Mouse (Mus musculus) CH12.LX (cell line): ENCODE data around the gene Exph5. TPM values are rescaled to one million over a fixed set of nuclear protein-coding genes. Genes with fewer than 3 reads are reported as not detected.
A peak's percentile ranks its signal among the peaks of the same experiment; 100 is the strongest.

Experiments
- DNase-seq: peaks from one replicate; pipeline ENCODE4 v3.0.0-alpha.2; 2013; ENCODE audit errors: extremely low read depth
- H3K27ac ChIP-seq: 2 replicates; pipeline ENCODE4 v1.5.1; 2012; ENCODE audit warnings: low read depth, mild to moderate bottlenecking, control low read depth, moderate library complexity; ENCODE audit not compliant: insufficient read depth
- H3K27me3 ChIP-seq: replicated peaks from 2 replicates; pipeline ENCODE3; 2012; ENCODE audit warnings: inconsistent platforms
- H3K36me3 ChIP-seq, 2 experiments: replicated peaks in 1 of 2; 2 replicates each; pipeline versions ENCODE3 to v1.6.1; 2012; ENCODE audit warnings: inconsistent platforms in 1 of 2, low read length in 1 of 2, mild to moderate bottlenecking in 1 of 2, mixed read lengths in 1 of 2, moderate library complexity in 1 of 2; ENCODE audit not compliant: control insufficient read depth in 1 of 2, insufficient read depth in 1 of 2
- H3K4me1 ChIP-seq, 2 experiments: 2 replicates each; pipeline ENCODE4 v1.6.1; 2012; ENCODE audit warnings: inconsistent platforms in 1 of 2, moderate library complexity in 1 of 2; ENCODE audit not compliant: insufficient read depth in 2 of 2, control insufficient read depth in 1 of 2
- H3K4me2 ChIP-seq: 2 replicates; pipeline ENCODE4 v1.6.1; 2012; ENCODE audit warnings: low read depth, mild to moderate bottlenecking, control low read depth; ENCODE audit not compliant: poor library complexity, insufficient read depth, severe bottlenecking
- H3K4me3 ChIP-seq, 3 experiments: fragments of 150-350 bp in 1 of 3; sonication (generic) in 1 of 3; replicated peaks in 1 of 3; 2 replicates each; pipeline versions ENCODE3 to v1.5.1; 2011 to 2012; ENCODE audit warnings: low read depth in 2 of 3, low read length in 2 of 3, mild to moderate bottlenecking in 2 of 3, moderate library complexity in 2 of 3, control low read depth in 1 of 3, improper control_type of control experiment in 1 of 3, inconsistent platforms in 1 of 3, mixed read lengths in 1 of 3; ENCODE audit not compliant: poor library complexity in 1 of 3
- H3K79me2 ChIP-seq: replicated peaks from 2 replicates; pipeline ENCODE4 v1.6.1; 2012; ENCODE audit warnings: mild to moderate bottlenecking, moderate library complexity; ENCODE audit not compliant: control insufficient read depth, poor library complexity, insufficient read depth, severe bottlenecking; ENCODE audit errors: extremely low read depth
- H3K9ac ChIP-seq: 2 replicates; pipeline ENCODE4 v1.6.1; 2012; ENCODE audit warnings: low read depth, mild to moderate bottlenecking, control low read depth, moderate library complexity; ENCODE audit not compliant: insufficient read depth
- H3K9me3 ChIP-seq: replicated peaks from 2 replicates; pipeline ENCODE3; 2012; ENCODE audit warnings: low read length, inconsistent platforms, mixed read lengths
- BHLHE40 ChIP-seq: IDR thresholded peaks from 2 replicates; pipeline ENCODE4 v1.6.1; 2011; ENCODE audit warnings: mild to moderate bottlenecking, low read depth, low read length, improper control_type of control experiment
- CHD1 ChIP-seq: IDR thresholded peaks from 2 replicates; pipeline ENCODE4 v1.6.1; 2012; ENCODE audit warnings: low read depth, low read length, improper control_type of control experiment, inconsistent platforms
- CTCF ChIP-seq, 2 experiments: IDR thresholded peaks in 1 of 2; conservative IDR thresholded peaks in 1 of 2; 2 replicates each; pipeline ENCODE4 v1.5.1; 2011 to 2012; ENCODE audit warnings: low read depth in 2 of 2, low read length in 2 of 2, improper control_type of control experiment in 1 of 2, inconsistent platforms in 1 of 2, mild to moderate bottlenecking in 1 of 2, moderate library complexity in 1 of 2
- E2F4 ChIP-seq: IDR thresholded peaks from 2 replicates; pipeline ENCODE4 v1.6.1; 2011; ENCODE audit warnings: low read depth, low read length, improper control_type of control experiment; ENCODE audit not compliant: insufficient replicate concordance
- ELF1 ChIP-seq: IDR thresholded peaks from 2 replicates; pipeline ENCODE4 v1.6.1; 2014; ENCODE audit warnings: low read depth, mild to moderate bottlenecking, inconsistent platforms, low read length, improper control_type of control experiment
- EP300 ChIP-seq: IDR thresholded peaks from 2 replicates; pipeline ENCODE4 v1.6.1; 2011; ENCODE audit warnings: low read length, improper control_type of control experiment
- GABPA ChIP-seq: IDR thresholded peaks from 2 replicates; pipeline ENCODE4 v1.6.1; 2012; ENCODE audit warnings: low read depth, low read length, improper control_type of control experiment, inconsistent platforms; ENCODE audit not compliant: insufficient replicate concordance
- IRF4 ChIP-seq: IDR thresholded peaks from 2 replicates; pipeline ENCODE4 v1.6.1; 2014; ENCODE audit warnings: low read depth, mild to moderate bottlenecking, inconsistent platforms, low read length, improper control_type of control experiment
- JUND ChIP-seq: conservative IDR thresholded peaks from 2 replicates; pipeline ENCODE4 v1.6.1; 2011; ENCODE audit warnings: low read depth, low read length, improper control_type of control experiment
- MAFK ChIP-seq: IDR thresholded peaks from 2 replicates; pipeline ENCODE4 v1.6.1; 2011; ENCODE audit warnings: low read length, improper control_type of control experiment; ENCODE audit not compliant: insufficient replicate concordance
- MAZ ChIP-seq: IDR thresholded peaks from 2 replicates; pipeline ENCODE4 v1.6.1; 2012; ENCODE audit warnings: low read depth, mild to moderate bottlenecking, inconsistent platforms, low read length, improper control_type of control experiment, moderate library complexity
- MEF2A ChIP-seq: IDR thresholded peaks from 2 replicates; pipeline ENCODE4 v1.6.1; 2014; ENCODE audit warnings: low read depth, mild to moderate bottlenecking, inconsistent platforms, low read length, improper control_type of control experiment, borderline replicate concordance
- MXI1 ChIP-seq: IDR thresholded peaks from 2 replicates; pipeline ENCODE4 v1.6.1; 2011; ENCODE audit warnings: mild to moderate bottlenecking, low read depth, low read length, improper control_type of control experiment
- MYC ChIP-seq: IDR thresholded peaks from 2 replicates; pipeline ENCODE4 v1.6.1; 2011; ENCODE audit warnings: low read depth, mild to moderate bottlenecking, improper control_type of control experiment, low read length
- PAX5 ChIP-seq: IDR thresholded peaks from 2 replicates; pipeline ENCODE4 v1.6.1; 2012; ENCODE audit warnings: low read length, inconsistent platforms, mixed read lengths
- POLR2A ChIP-seq: IDR thresholded peaks from 2 replicates; pipeline ENCODE4 v1.6.1; 2011; ENCODE audit warnings: low read depth, mild to moderate bottlenecking, improper control_type of control experiment, low read length
- POLR2AphosphoS2 ChIP-seq: IDR thresholded peaks from 2 replicates; pipeline ENCODE4 v1.6.1; 2011; ENCODE audit warnings: low read depth, low read length, improper control_type of control experiment
- RAD21 ChIP-seq: IDR thresholded peaks from 2 replicates; pipeline ENCODE4 v1.6.1; 2011; ENCODE audit warnings: low read depth, mild to moderate bottlenecking, low read length, improper control_type of control experiment, moderate library complexity
- TBP ChIP-seq: conservative IDR thresholded peaks from 2 replicates; pipeline ENCODE4 v1.6.1; 2011; ENCODE audit warnings: low read depth, low read length, improper control_type of control experiment
- TCF12 ChIP-seq: IDR thresholded peaks from 2 replicates; pipeline ENCODE4 v1.6.1; 2014; ENCODE audit warnings: low read depth, mild to moderate bottlenecking, inconsistent platforms, low read length, improper control_type of control experiment
- UBTF ChIP-seq: IDR thresholded peaks from 2 replicates; pipeline ENCODE4 v1.6.1; 2012; ENCODE audit warnings: low read depth, mild to moderate bottlenecking, inconsistent platforms, low read length, improper control_type of control experiment, moderate library complexity
- USF2 ChIP-seq: conservative IDR thresholded peaks from 2 replicates; pipeline ENCODE4 v1.6.1; 2011; ENCODE audit warnings: low read depth, low read length, improper control_type of control experiment
- ZC3H11A ChIP-seq: IDR thresholded peaks from 2 replicates; pipeline ENCODE4 v1.6.1; 2012; ENCODE audit warnings: low read depth, mild to moderate bottlenecking, inconsistent platforms, low read length, improper control_type of control experiment
- ZKSCAN1 ChIP-seq: IDR thresholded peaks from 2 replicates; pipeline ENCODE4 v1.6.1; 2012; ENCODE audit warnings: low read depth, inconsistent platforms, low read length, improper control_type of control experiment, borderline replicate concordance
- dilution Hi-C: fragments of 300-500 bp; cut with MboI; formaldehyde crosslinking; loops from 2 replicates; pipeline ENCODE4 v1.14.3; 2020; ENCODE audit warnings: low sequenced_read_pairs; ENCODE audit not compliant: extremely low pct_unique_long_range_greater_than_20kb, extremely low pct_ligation_motif_present
- in situ Hi-C: fragments of 300-500 bp; cut with MboI; formaldehyde crosslinking; loops from 3 replicates; pipeline ENCODE4 v1.14.3; 2019; ENCODE audit warnings: low sequenced_read_pairs, low pct_ligation_motif_present, low pct_unique_long_range_greater_than_20kb, mixed read lengths
- polyA plus RNA-seq: library from polyadenylated mRNA; unstranded; fragments of >175 nt; gene quantifications from 2 replicates; pipeline ENCODE4 v1.2.1, GENCODE M21; 2012; ENCODE audit warnings: low read depth; ENCODE audit not compliant: insufficient read length
- total RNA-seq, 2 experiments: library from RNA; depleted of rRNA; stranded (reverse); fragments of 300-350 nt in 1 of 2; fragments of >200 nt in 1 of 2; gene quantifications; 2 replicates each; pipeline ENCODE4 v1.2.3; 2012 to 2014

Gene Exph5
- total and polyA plus RNA-seq, 3 experiments: 0.04 TPM; not detected in 2

DNA sequence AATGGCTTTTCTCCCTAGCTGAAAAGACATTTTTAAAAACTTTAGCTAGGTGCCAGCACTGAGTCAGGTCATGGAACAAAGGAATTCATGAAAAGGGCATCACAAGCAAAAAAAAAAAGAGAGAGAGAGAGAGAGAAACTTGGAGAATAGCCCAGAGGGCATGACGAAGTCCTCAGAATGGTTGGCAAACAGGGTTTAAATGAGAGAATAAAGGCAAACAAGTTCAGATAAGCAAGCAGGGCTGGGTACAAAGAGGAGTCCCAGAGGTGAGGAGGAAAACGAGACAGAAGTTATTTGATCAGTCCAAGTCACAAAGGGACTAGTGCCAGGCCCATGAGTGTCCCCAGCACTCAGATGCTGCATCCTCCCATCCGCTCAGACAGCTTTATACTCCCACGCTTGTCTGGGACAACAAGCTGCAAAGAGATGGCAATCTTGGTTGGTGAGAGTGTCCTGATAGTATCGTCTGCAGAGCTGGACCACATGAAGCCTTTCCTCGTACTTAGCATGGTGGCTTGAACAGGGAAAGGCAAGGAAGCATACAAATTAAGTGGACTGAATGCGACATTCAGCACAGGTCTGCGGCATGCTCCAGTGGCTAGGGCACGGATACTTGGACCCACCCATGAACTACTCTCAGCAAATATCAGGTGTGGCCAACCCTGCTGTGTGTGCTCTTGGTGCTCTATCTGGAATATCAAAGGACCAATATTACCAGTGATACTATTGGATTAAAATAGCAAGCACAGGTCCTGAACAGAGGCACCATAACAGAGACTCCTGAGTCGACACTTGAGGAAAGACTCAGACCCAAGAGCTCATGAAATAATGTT lies 22.2 kb downstream of the Exph5 start:
- Histone ChIP-seq H3K4me3 (no peak overlapping the region), H3K4me1 (peaks cover 2 to 6% of the 10 kb centered on the region in 2 experiments; a peak in 1 of 4 replicates), H3K9ac (no peak overlapping the region), H3K27ac (no peak overlapping the region), H3K4me2 (no peak overlapping the region), H3K36me3 (no peaks in the 10 kb centered on the region), H3K9me3 (peaks cover 2% of the 10 kb centered on the region), H3K79me2 (no peaks in the 10 kb centered on the region), H3K27me3 (no peaks in the 10 kb centered on the region)
- in situ Hi-C loops: no loop called here
- 0 out of 4 replicates have a peak, but pooled peaks of 1 of the 2 experiments have one; percentile 6 for TF ChIP-seq CTCF (conservative IDR thresholded peaks at IDR 0.05 in 1 of 2, IDR thresholded peaks at IDR 0.05 in 1 of 2; ENCODE audit: low read depth in 2 of 2, low read length in 2 of 2)
- TF ChIP-seq CHD1: no peak
- no peak for TF ChIP-seq MAFK
- DNase-seq: no peak
- dilution Hi-C loops: no loop called here

DNA sequence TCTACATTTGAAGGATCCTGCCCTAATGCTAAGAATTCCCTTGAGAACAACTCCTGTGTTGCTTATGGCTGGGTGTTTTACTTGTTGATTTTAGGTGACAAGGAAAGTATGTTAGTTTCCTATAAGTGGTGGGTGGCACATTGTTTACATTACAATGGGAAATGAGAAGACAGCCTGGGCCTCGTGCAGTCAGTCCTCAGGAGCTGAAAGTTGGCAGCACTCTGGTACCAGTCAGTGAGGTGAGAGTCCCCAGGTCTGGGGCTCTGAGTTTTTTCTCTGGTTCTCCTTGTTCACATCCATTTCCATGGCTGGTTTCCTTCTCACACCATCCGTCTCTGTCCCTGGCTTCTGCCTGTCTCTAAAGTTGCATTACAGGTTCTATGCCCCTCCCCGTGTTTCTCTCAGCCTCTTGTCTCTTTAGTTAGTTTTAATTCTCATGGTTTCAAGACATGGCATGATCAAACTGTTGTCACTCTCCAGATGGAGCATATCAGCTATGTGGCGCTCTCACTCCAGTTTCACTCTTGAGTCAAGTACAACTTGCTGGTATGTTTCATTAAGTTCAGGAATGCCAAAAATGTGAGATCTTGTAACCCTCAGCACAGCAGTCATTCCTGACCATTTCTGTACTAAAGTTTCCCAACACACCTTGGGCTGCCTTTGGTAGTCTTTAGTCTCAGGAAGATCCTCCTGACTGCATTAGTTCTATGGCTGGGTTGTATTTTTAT lies 24.1 kb downstream of the Exph5 start:
- no peaks in the 10 kb centered on the region for H3K27me3 ChIP-seq
- H3K27ac ChIP-seq: no peak overlapping the region
- no peak for DNase-seq
- dilution Hi-C loops: no loop called here
- no peaks in the 10 kb centered on the region for H3K36me3 ChIP-seq
- no peaks in the 10 kb centered on the region for H3K79me2 ChIP-seq
- in situ Hi-C loops: no loop called here
- H3K4me1 ChIP-seq: peaks cover 14 to 22% of the 10 kb centered on the region in 2 experiments
- TF ChIP-seq USF2: no peak
- no peak for TF ChIP-seq ZC3H11A
- no peak for TF ChIP-seq IRF4
- TF ChIP-seq CTCF (conservative IDR thresholded peaks at IDR 0.05 in 1 of 2, IDR thresholded peaks at IDR 0.05 in 1 of 2; ENCODE audit: low read depth in 2 of 2, low read length in 2 of 2): no peak
- TF ChIP-seq POLR2A: no peak
- TF ChIP-seq, all 38 proteins: peak for 0
- Histone ChIP-seq H3K4me2 (no peak overlapping the region), H3K4me3 (no peak overlapping the region), H3K9me3 (peaks cover 2% of the 10 kb centered on the region), H3K9ac (no peak overlapping the region)

DNA sequence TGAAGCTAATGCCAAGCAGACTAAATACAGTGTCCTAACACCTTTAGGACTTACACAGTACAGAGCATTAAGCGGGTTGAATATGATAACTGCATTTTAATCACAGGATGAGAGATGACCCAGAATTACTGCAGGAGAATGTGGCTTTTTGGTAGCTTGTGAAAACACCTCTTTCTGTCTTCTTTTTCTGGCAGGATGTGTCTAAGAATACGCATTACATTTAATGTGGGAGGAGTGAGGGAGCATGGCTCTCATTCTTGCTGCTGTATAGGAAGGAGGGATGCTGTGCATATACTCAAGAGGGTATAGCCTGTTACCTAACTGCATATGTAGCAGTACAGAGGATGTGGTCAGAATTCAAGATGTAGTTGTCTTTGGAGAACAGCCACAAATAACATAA lies 26.7 kb downstream of the Exph5 start:
- H3K4me2 ChIP-seq: no peak overlapping the region
- H3K9me3 ChIP-seq: no peaks in the 10 kb centered on the region
- in situ Hi-C loops (no loop called here), dilution Hi-C loops (no loop called here)
- no peaks in the 10 kb centered on the region for H3K27me3 ChIP-seq
- no peaks in the 10 kb centered on the region for H3K79me2 ChIP-seq
- no peaks in the 10 kb centered on the region for H3K36me3 ChIP-seq
- no peak for DNase-seq
- H3K9ac ChIP-seq: no peak overlapping the region
- H3K4me1 ChIP-seq: peaks cover 18 to 38% of the 10 kb centered on the region in 2 experiments
- H3K4me3 ChIP-seq: no peak overlapping the region
- no peak overlapping the region for H3K27ac ChIP-seq
- TF ChIP-seq ZKSCAN1 (no peak), MAZ (no peak), TCF12 (no peak), MYC (no peak), JUND (no peak), ELF1 (no peak), UBTF (no peak), USF2 (no peak), RAD21 (no peak), E2F4 (no peak), BHLHE40 (no peak), POLR2AphosphoS2 (no peak), EP300 (no peak), MEF2A (no peak), GABPA (no peak), PAX5 (no peak), MXI1 (no peak), TBP (no peak)
